Mouse (Mus musculus) small intestine, adult 2 months (tissue): ENCODE measurements around the gene Stk24.

Experiments used
- CTCF ChIP-seq: fragments of 200-500 bp; IDR thresholded peaks from 2 replicates; pipeline ENCODE4 v1.5.1; 2012; ENCODE audit warnings: low read depth, mild to moderate bottlenecking, control low read depth, inconsistent platforms, low read length, moderate library complexity, mixed read lengths; ENCODE audit not compliant: insufficient replicate concordance, insufficient read length; ENCODE audit errors: extremely low read depth
- POLR2A ChIP-seq: fragments of 200-500 bp; IDR thresholded peaks from 2 replicates; pipeline ENCODE4 v1.6.1; 2012; ENCODE audit warnings: low read depth, mild to moderate bottlenecking, control low read depth, inconsistent platforms, low read length, moderate library complexity

DNA sequence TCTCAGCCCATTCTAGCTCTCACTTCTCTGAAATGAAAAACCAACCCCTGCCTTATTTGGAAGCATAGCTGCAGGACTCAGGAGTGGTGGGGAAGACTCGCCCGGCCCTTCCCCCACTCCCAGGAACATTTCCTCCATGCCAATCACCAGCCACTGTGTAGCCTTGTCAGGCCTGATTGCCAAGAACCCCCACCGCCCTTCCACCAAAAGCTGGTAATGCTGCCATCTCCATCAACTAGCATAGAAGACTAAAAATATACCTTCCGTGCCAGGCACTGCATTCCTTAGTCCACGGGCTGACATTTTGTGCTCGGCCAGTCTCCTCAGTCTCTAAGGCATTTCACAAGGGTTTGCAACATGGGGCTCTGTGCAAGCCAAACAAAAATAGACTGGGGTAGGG is 109.3 kb downstream of the Stk24 start:
- TF ChIP-seq POLR2A: no peak
- TF ChIP-seq CTCF: no peak
